Mouse (Mus musculus): Measurements from ENCODE around the gene Nrxn1. TPM values are rescaled to one million over a fixed set of nuclear protein-coding genes. Genes with fewer than 3 reads are reported as not detected.

Nrxn1 gene
- total and polyA plus RNA-seq, 3 experiments, result not detected

DNA sequence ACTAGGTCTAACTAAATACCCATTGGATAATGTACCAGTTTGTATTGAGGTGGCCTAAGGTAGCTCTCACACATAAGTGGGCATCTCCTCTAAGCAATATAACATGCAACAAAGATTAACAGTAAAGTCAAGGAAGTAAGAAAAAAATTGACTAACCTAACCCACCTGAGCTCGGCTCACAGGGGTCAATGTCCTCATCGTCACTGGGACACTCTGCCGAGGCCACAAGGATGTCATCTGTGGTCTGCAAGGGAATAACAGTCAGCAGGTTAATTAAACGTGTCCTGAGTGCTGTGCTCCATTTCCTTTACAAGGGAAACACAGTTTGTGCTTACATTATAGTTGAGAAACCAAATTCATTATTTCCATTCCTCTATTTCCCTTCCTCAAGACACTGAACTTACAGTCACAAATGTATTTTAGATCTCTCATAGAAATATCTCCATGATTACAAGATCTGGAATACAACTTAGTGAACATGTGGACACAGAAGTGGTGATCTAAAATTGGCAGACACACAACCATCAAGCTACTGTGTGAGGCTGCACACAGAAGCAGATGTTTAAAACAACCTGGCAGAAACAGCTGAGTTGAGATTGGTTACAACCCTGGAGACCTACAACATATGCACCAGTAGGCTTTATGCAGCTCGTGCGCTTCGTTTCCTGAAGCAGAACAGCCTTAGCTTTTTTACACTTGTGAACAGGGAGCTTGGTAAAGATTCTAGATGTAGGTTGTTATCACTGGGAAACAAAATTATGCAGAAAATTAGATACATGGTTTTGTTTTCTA, 1033.4 kb downstream of the Nrxn1 start:
- dilution Hi-C loops (cut with MboI; ENCODE audit: extremely low pct_ligation_motif_present, extremely low pct_unique_long_range_greater_than_20kb, low sequenced_read_pairs) (no loop called here), in situ Hi-C loops (cut with MboI; ENCODE audit: low pct_ligation_motif_present, low pct_unique_long_range_greater_than_20kb, low sequenced_read_pairs) (no loop called here)
- no peak overlapping the region for H3K4me3 ChIP-seq (replicated peaks in 1 of 3; ENCODE audit: low read depth in 2 of 3, low read length in 2 of 3, poor library complexity in 1 of 3)
- H3K4me1 ChIP-seq (ENCODE audit: control insufficient read depth in 1 of 2, insufficient read depth in 2 of 2), result no peaks in the 10 kb centered on the region
- H3K79me2 ChIP-seq (replicated peaks; ENCODE audit: control insufficient read depth, extremely low read depth, insufficient read depth, poor library complexity, severe bottlenecking), result no peaks in the 10 kb centered on the region
- H3K27me3 ChIP-seq (replicated peaks), result no peaks in the 10 kb centered on the region
- DNase-seq (ENCODE audit: extremely low read depth), result no peak
- peaks cover 36% of the 10 kb centered on the region for H3K9me3 ChIP-seq (replicated peaks; ENCODE audit: low read length)
- H3K9ac ChIP-seq (ENCODE audit: insufficient read depth, low read depth), result no peak overlapping the region
- H3K4me2 ChIP-seq (ENCODE audit: insufficient read depth, low read depth, poor library complexity, severe bottlenecking), result no peak overlapping the region
- no peak overlapping the region for H3K27ac ChIP-seq (ENCODE audit: insufficient read depth, low read depth)
- TF ChIP-seq ZKSCAN1 (IDR thresholded peaks at IDR 0.05; ENCODE audit: borderline replicate concordance, low read depth, low read length) (no peak), ELF1 (IDR thresholded peaks at IDR 0.05; ENCODE audit: low read depth, low read length) (no peak)
- no peaks in the 10 kb centered on the region for H3K36me3 ChIP-seq (replicated peaks in 1 of 2; ENCODE audit: control insufficient read depth in 1 of 2, insufficient read depth in 1 of 2, low read length in 1 of 2)

DNA sequence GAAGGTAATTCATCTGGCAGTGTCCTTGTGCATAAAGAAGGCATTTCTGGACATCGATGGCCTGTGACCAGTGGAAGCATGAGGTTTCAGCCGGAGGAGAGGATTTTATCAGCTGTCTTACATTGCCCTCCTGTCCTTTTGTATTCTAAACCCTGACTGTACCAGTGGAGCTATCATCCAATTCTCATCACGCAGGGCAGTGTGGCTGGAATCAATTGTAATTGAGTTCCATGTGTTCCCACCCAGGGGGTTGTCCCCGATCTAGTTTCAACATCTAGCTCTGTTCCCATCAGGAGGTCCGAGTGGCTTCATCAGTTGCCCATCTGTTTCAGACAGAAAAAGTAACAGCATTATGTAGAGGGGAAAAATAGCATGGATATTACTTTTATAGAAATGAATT, 1038.6 kb downstream of the Nrxn1 start:
- Histone ChIP-seq H3K4me2 (ENCODE audit: insufficient read depth, low read depth, poor library complexity, severe bottlenecking) (no peak overlapping the region), H3K79me2 (replicated peaks; ENCODE audit: control insufficient read depth, extremely low read depth, insufficient read depth, poor library complexity, severe bottlenecking) (no peaks in the 10 kb centered on the region), H3K4me1 (ENCODE audit: control insufficient read depth in 1 of 2, insufficient read depth in 2 of 2) (no peaks in the 10 kb centered on the region), H3K4me3 (replicated peaks in 1 of 3; ENCODE audit: low read depth in 2 of 3, low read length in 2 of 3, poor library complexity in 1 of 3) (no peak overlapping the region), H3K9me3 (replicated peaks; ENCODE audit: low read length) (peaks cover 38% of the 10 kb centered on the region), H3K36me3 (replicated peaks in 1 of 2; ENCODE audit: control insufficient read depth in 1 of 2, insufficient read depth in 1 of 2, low read length in 1 of 2) (no peaks in the 10 kb centered on the region), H3K27me3 (replicated peaks) (no peaks in the 10 kb centered on the region), H3K9ac (ENCODE audit: insufficient read depth, low read depth) (no peak overlapping the region), H3K27ac (ENCODE audit: insufficient read depth, low read depth) (no peak overlapping the region)
- TF ChIP-seq POLR2A (IDR thresholded peaks at IDR 0.05; ENCODE audit: low read depth, low read length), result no peak
- TF ChIP-seq ETS1 (conservative IDR thresholded peaks at IDR 0.05; ENCODE audit: low read depth, low read length), result no peak
- TF ChIP-seq USF2 (conservative IDR thresholded peaks at IDR 0.05; ENCODE audit: low read depth, low read length), result no peak
- no peak for TF ChIP-seq POLR2AphosphoS2 (IDR thresholded peaks at IDR 0.05; ENCODE audit: low read depth, low read length)
- no peak for TF ChIP-seq CHD2 (IDR thresholded peaks at IDR 0.05; ENCODE audit: low read length)
- TF ChIP-seq PAX5 (IDR thresholded peaks at IDR 0.05; ENCODE audit: low read length), result no peak
- no peak for TF ChIP-seq UBTF (IDR thresholded peaks at IDR 0.05; ENCODE audit: low read depth, low read length)
- TF ChIP-seq E2F4 (IDR thresholded peaks at IDR 0.05; ENCODE audit: insufficient replicate concordance, low read depth, low read length), result no peak
- no peak for TF ChIP-seq SMC3 (IDR thresholded peaks at IDR 0.05; ENCODE audit: low read depth, low read length)
- TF ChIP-seq IRF4 (IDR thresholded peaks at IDR 0.05; ENCODE audit: low read depth, low read length), result no peak
- TF ChIP-seq EP300 (IDR thresholded peaks at IDR 0.05; ENCODE audit: low read length), result no peak
- TF ChIP-seq ELF1 (IDR thresholded peaks at IDR 0.05; ENCODE audit: low read depth, low read length), result no peak
- TF ChIP-seq JUN (IDR thresholded peaks at IDR 0.05; ENCODE audit: insufficient read depth, low read depth, low read length), result no peak
- TF ChIP-seq MAFK (IDR thresholded peaks at IDR 0.05; ENCODE audit: insufficient replicate concordance, low read length), result no peak
- no peak for TF ChIP-seq USF1 (IDR thresholded peaks at IDR 0.05; ENCODE audit: low read depth, low read length)
- DNase-seq (ENCODE audit: extremely low read depth), result no peak
- in situ Hi-C loops (cut with MboI; ENCODE audit: low pct_ligation_motif_present, low pct_unique_long_range_greater_than_20kb, low sequenced_read_pairs) (no loop called here), dilution Hi-C loops (cut with MboI; ENCODE audit: extremely low pct_ligation_motif_present, extremely low pct_unique_long_range_greater_than_20kb, low sequenced_read_pairs) (no loop called here)
